In genomic region chr16:19666312-19666711, GRCm38 (mm10) we compare ENCODE assay signal across 15 mouse cellular contexts. TPM values are rescaled to one million over a fixed set of nuclear protein-coding genes. Genes with fewer than 3 reads are reported as not detected.
DNase-seq lines count a peak whose midpoint lies in the region; ATAC-seq and TF ChIP-seq lines count a peak whose summit lies in the region.
"Had no signal": no experiment of that assay in that cellular context is flagged by ENCODE, and none has a peak within 500 bp of the region (broad histone marks: within the 10 kb centered on the region; RNA-seq: fewer than 3 reads in every experiment).

No protein-coding gene starts in this region.

- intact Hi-C loops in left cerebral cortex, postnatal 25 days (cut with DNase I): no loop called here

- WGBS in liver, postnatal 0 days (ENCODE audit: insufficient replicate concordance): 32% methylated on average over 1 of the region's 1 CpGs
- 30% methylated on average over 1 of the region's 1 CpGs for WGBS in liver, embryonic 12.5 days (ENCODE audit: insufficient replicate concordance)

- H3K27me3 ChIP-seq in liver, postnatal 0 days (ENCODE audit: insufficient read depth, low read length): no peaks in the 10 kb centered on the region
- no peaks in the 10 kb centered on the region for H3K27me3 ChIP-seq in liver, embryonic 12.5 days (replicated peaks)
- H3K27me3 ChIP-seq: heart, embryonic 15.5 days; neural tube, embryonic 12.5 days had no signal

- TF ChIP-seq CTCF in liver, postnatal 0 days (IDR thresholded peaks at IDR 0.05; ENCODE audit: low read depth): peak; percentile 50

- H3K9me3 ChIP-seq in liver, postnatal 0 days (ENCODE audit: low read length): no peaks in the 10 kb centered on the region
- no peaks in the 10 kb centered on the region for H3K9me3 ChIP-seq in liver, embryonic 12.5 days (replicated peaks)
- H3K9me3 ChIP-seq: heart, embryonic 15.5 days; neural tube, embryonic 12.5 days had no signal

- no peak overlapping the region for H3K4me2 ChIP-seq in liver, postnatal 0 days (ENCODE audit: low read depth, low read length)
- no peak overlapping the region for H3K4me2 ChIP-seq in liver, embryonic 12.5 days
- H3K4me2 ChIP-seq: heart, embryonic 15.5 days; neural tube, embryonic 12.5 days had no signal

- H3K4me3 ChIP-seq in liver, postnatal 0 days (ENCODE audit: low read depth, low read length): no peak overlapping the region
- H3K4me3 ChIP-seq in liver, embryonic 12.5 days: no peak overlapping the region
- H3K4me3 ChIP-seq: heart, embryonic 15.5 days; neural tube, embryonic 12.5 days had no signal

- no peak overlapping the region for H3K27ac ChIP-seq in liver, postnatal 0 days (ENCODE audit: low read depth)
- no peak overlapping the region for H3K27ac ChIP-seq in liver, embryonic 12.5 days
- H3K27ac ChIP-seq: heart, embryonic 15.5 days; macrophage; neural tube, embryonic 12.5 days had no signal

- no peaks in the 10 kb centered on the region for H3K36me3 ChIP-seq in liver, postnatal 0 days (replicated peaks; ENCODE audit: insufficient read depth, low read length)
- H3K36me3 ChIP-seq in liver, embryonic 12.5 days: no peaks in the 10 kb centered on the region
- H3K36me3 ChIP-seq: heart, embryonic 15.5 days; neural tube, embryonic 12.5 days had no signal

- H3K9ac ChIP-seq in liver, postnatal 0 days (replicated peaks): no peak overlapping the region
- H3K9ac ChIP-seq in liver, embryonic 12.5 days: no peak overlapping the region
- H3K9ac ChIP-seq: heart, embryonic 15.5 days; neural tube, embryonic 12.5 days had no signal

- no peak for ATAC-seq in liver, postnatal 0 days
- ATAC-seq in liver, embryonic 12.5 days: no peak
- ATAC-seq in megakaryocyte progenitor cell, adult 5-6 weeks (replicated peaks; ENCODE audit: poor library complexity): peak; percentile 70
- no peak for ATAC-seq in inflammation-experienced regulatory T-cells, adult 6 months

- DNase-seq in embryo, embryonic 10.5 days (ENCODE audit: low spot score): peak; percentile 4
- DNase-seq in embryo, embryonic 9.5 days (ENCODE audit: extremely low spot score): no peak
- DNase-seq in liver, postnatal 0 days: no peak
- DNase-seq in R1 (ENCODE audit: low read depth, low spot score): peak; percentile 15
- DNase-seq in left cerebral cortex, postnatal 25 days (ENCODE audit: low spot score in 2 of 2): no peak
- DNase-seq: adrenal gland, postnatal 36 days had no signal

- no peak for TF ChIP-seq EP300 in liver, postnatal 0 days (IDR thresholded peaks at IDR 0.05; ENCODE audit: low read depth)

- H3K4me1 ChIP-seq in liver, postnatal 0 days (ENCODE audit: insufficient read depth): no peaks in the 10 kb centered on the region
- no peaks in the 10 kb centered on the region for H3K4me1 ChIP-seq in liver, embryonic 12.5 days
- H3K4me1 ChIP-seq: heart, embryonic 15.5 days; neural tube, embryonic 12.5 days had no signal

RNA-seq across cellular contexts. Expression of gene Olfr171, which starts 36.6 kb away (rescaled TPM):
- polyA plus RNA-seq in liver, postnatal 0 days (2015; fragmentation: Nextera tagmentation; extraction: Ambion mirVana): not detected in 2 replicates
- polyA plus RNA-seq in liver, embryonic 12.5 days (2016; fragmentation: Nextera tagmentation; extraction: Ambion mirVana): not detected in 2 replicates
- total RNA-seq in megakaryocyte progenitor cell, adult 5-6 weeks (2015): not detected in 2 replicates
- not detected in 2 replicates for total RNA-seq in megakaryocyte progenitor cell, adult 5-6 weeks (2017)
- polyA plus RNA-seq in inflammation-experienced regulatory T-cells, adult 6 months (2017; shearing (Covaris generic)): not detected
- not detected for total RNA-seq in left cerebral cortex, postnatal 25 days (2021)
- total RNA-seq: adrenal gland, postnatal 36 days had no signal
- polyA plus RNA-seq: heart, embryonic 15.5 days; kidney, embryonic 16.5 days; limb, embryonic 11.5 days; macrophage; neural tube, embryonic 12.5 days; testis, adult 2 months had no signal

RNA-seq across cellular contexts. Expression of gene Lamp3, which starts 39.9 kb away (rescaled TPM):
- polyA plus RNA-seq in liver, postnatal 0 days (2015; fragmentation: Nextera tagmentation; extraction: Ambion mirVana): not detected in 2 replicates
- polyA plus RNA-seq in liver, embryonic 12.5 days (2016; fragmentation: Nextera tagmentation; extraction: Ambion mirVana): not detected in 2 replicates
- total RNA-seq in megakaryocyte progenitor cell, adult 5-6 weeks (2015): not detected in 2 replicates
- total RNA-seq in megakaryocyte progenitor cell, adult 5-6 weeks (2017): 0.04 TPM in 1 of 2 replicates, not detected in the other
- polyA plus RNA-seq in inflammation-experienced regulatory T-cells, adult 6 months (2017; shearing (Covaris generic)): not detected
- total RNA-seq in left cerebral cortex, postnatal 25 days (2021): under 1 TPM in 1 of 2 experiments, not detected in 1; 0.11 TPM
- polyA plus RNA-seq: limb, embryonic 11.5 days; macrophage; neural tube, embryonic 12.5 days had no signal

RNA-seq across cellular contexts. Expression of gene Olfr170, which starts 54.6 kb away (rescaled TPM):
- not detected in 2 replicates for polyA plus RNA-seq in liver, postnatal 0 days (2015; fragmentation: Nextera tagmentation; extraction: Ambion mirVana)
- not detected in 2 replicates for polyA plus RNA-seq in liver, embryonic 12.5 days (2016; fragmentation: Nextera tagmentation; extraction: Ambion mirVana)
- total RNA-seq in megakaryocyte progenitor cell, adult 5-6 weeks (2015): not detected in 2 replicates
- not detected in 2 replicates for total RNA-seq in megakaryocyte progenitor cell, adult 5-6 weeks (2017)
- polyA plus RNA-seq in inflammation-experienced regulatory T-cells, adult 6 months (2017; shearing (Covaris generic)): not detected
- not detected for total RNA-seq in left cerebral cortex, postnatal 25 days (2021)
- total RNA-seq: adrenal gland, postnatal 36 days had no signal
- polyA plus RNA-seq: heart, embryonic 15.5 days; kidney, embryonic 16.5 days; limb, embryonic 11.5 days; macrophage; neural tube, embryonic 12.5 days; testis, adult 2 months had no signal

Comparison
In these comparisons a context has a peak if more than half of its experiments do, and no peak if none do; other contexts are left out.
1. DNase-seq: peak in embryo, embryonic 10.5 days (single experiment) and R1 (single experiment); none in embryo, embryonic 9.5 days (single experiment), liver, postnatal 0 days (single experiment) and left cerebral cortex, postnatal 25 days (0 of 2).